Mouse (Mus musculus) testis, adult 2 months (tissue): ENCODE measurements around the gene Ccdc36. TPM values are rescaled to one million over a fixed set of nuclear protein-coding genes. Genes with fewer than 3 reads are reported as not detected.

ENCODE experiments used
- H3K27ac ChIP-seq: fragments of 200-500 bp; 2 replicates; pipeline ENCODE4 v1.5.1; 2012; ENCODE audit warnings: low read depth, low read length; ENCODE audit not compliant: control insufficient read depth, insufficient read depth
- H3K27me3 ChIP-seq: fragments of 200-500 bp; 2 replicates; pipeline ENCODE4 v1.6.1; 2012; ENCODE audit warnings: mild to moderate bottlenecking, low read length, moderate library complexity; ENCODE audit not compliant: control insufficient read depth, insufficient read depth
- H3K36me3 ChIP-seq: fragments of 200-500 bp; 2 replicates; pipeline ENCODE4 v1.6.1; 2012; ENCODE audit warnings: mild to moderate bottlenecking, low read length; ENCODE audit not compliant: control insufficient read depth, insufficient read depth
- H3K4me1 ChIP-seq: fragments of 200-500 bp; 2 replicates; pipeline ENCODE4 v1.6.1; 2012; ENCODE audit warnings: low read length; ENCODE audit not compliant: control insufficient read depth, insufficient read depth
- H3K4me3 ChIP-seq: fragments of 200-500 bp; 2 replicates; pipeline ENCODE4 v1.5.1; 2012; ENCODE audit warnings: low read depth, mild to moderate bottlenecking, low read length, moderate library complexity, mixed read lengths; ENCODE audit not compliant: control insufficient read depth
- CTCF ChIP-seq: fragments of 200-500 bp; IDR thresholded peaks from 2 replicates; pipeline ENCODE4 v1.5.1; 2012; ENCODE audit warnings: low read depth, mild to moderate bottlenecking, inconsistent platforms, low read length, moderate library complexity; ENCODE audit not compliant: control insufficient read depth, insufficient read depth, insufficient replicate concordance
- POLR2A ChIP-seq: fragments of 200-500 bp; IDR thresholded peaks from 2 replicates; pipeline ENCODE4 v1.6.1; 2012; ENCODE audit warnings: low read depth, mild to moderate bottlenecking, inconsistent platforms, low read length, moderate library complexity; ENCODE audit not compliant: control insufficient read depth
- polyA plus RNA-seq: library from polyadenylated mRNA; depleted of rRNA; stranded (reverse); fragments of >200 nt; gene quantifications from 2 replicates; pipeline ENCODE4 v1.2.3, GENCODE M21; 2012; rRNA removed

Ccdc36 gene
- polyA plus RNA-seq, 1 experiment = 5.8 TPM

DNA sequence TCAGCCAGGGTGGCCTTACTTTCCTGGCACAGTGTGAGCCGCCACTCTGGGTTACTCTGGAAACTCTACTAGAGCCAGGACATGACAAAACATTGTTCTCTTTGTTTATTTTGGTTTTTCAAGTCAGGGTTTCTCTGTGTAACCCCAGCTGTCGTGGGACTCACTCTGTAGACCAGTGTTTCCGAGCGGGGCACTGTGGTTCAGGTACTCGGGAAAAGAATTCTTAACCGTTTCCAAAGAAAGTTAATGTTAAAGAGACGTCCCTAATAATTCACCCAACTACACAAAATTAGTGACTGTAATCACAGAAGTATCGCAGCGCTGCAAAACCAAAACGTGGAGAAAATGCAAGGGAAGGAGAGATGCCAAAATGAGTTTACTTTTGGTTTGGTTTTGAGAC lies 39.7 kb downstream of the Ccdc36 start:
- TF ChIP-seq CTCF (no peak), POLR2A (no peak)
- no peaks in the 10 kb centered on the region for H3K27me3 ChIP-seq
- H3K4me3 ChIP-seq = no peak overlapping the region
- H3K4me1 ChIP-seq = peaks cover 13% of the 10 kb centered on the region
- no peaks in the 10 kb centered on the region; the same call in none of the 2 replicates for H3K36me3 ChIP-seq
- no peak overlapping the region; the same call in 1 of the 2 replicates for H3K27ac ChIP-seq

DNA sequence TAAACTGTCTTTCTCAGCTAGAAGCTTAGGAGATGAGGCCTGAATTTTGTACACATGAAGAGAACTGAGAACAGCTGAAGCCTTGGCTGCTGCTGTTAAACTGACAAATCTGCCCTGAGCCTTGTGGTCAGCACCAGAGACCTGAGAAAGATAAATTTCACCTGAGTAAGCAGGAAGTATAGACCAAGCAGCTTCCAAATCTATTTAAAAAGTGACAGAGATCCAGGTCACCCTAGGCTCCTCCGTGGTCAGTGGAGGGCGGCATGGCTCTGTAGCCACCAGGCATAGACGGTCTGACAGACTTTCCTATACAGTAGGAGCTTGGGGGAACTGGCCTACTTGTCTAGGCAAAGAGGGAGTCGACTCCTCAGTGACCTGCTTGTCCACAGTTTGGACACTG lies 41.5 kb downstream of the Ccdc36 start:
- Histone ChIP-seq H3K36me3 (no peaks in the 10 kb centered on the region; the same call in none of the 2 replicates), H3K4me3 (no peak overlapping the region), H3K27me3 (no peaks in the 10 kb centered on the region), H3K27ac (no peak overlapping the region), H3K4me1 (peaks cover 10% of the 10 kb centered on the region)
- TF ChIP-seq POLR2A = no peak
- no peak for TF ChIP-seq CTCF

DNA sequence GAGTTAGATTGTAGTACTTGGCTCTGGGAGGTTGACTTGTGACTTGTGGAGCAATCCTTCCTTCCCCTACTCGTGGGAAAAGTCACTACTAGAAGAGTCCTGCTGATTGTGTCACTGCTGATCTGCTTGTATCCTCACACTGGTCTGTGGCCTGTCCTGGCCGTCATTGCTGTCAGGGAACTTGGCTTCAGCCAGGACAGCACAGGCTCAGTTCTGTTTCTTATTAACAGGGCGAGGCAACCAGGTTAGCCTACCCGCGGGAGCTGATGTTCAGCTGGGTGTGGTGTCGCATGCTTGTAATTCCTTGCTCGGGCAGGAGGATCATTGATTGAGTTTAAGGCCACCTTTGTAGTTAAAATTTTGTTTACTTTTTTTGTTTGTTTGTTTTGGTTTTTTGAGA lies 43.3 kb downstream of the Ccdc36 start:
- Histone ChIP-seq H3K36me3 (no peaks in the 10 kb centered on the region; the same call in none of the 2 replicates), H3K4me1 (no peaks in the 10 kb centered on the region), H3K4me3 (no peak overlapping the region), H3K27ac (no peak overlapping the region), H3K27me3 (no peaks in the 10 kb centered on the region)
- TF ChIP-seq POLR2A (no peak), CTCF (no peak)

DNA sequence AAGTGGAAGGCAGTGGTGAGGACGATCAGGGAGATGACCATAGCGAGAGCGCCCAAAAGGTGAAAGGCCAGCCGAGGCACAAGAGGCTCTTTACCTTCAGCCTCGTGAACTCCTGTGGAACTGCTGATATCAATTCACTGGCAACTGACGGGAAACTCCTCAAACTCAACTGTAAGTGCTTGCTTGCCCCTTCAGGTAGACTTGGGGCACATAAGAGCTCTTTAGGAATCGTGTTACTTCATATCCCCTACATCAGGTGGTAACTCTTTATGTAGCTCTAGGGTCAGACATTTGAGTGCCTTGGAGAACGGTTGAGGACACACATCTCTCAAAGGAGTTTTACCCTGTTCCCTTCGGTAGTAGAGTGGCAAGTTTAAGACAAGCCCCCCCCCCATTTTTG lies 46.9 kb downstream of the Ccdc36 start:
- Histone ChIP-seq H3K4me1 (no peaks in the 10 kb centered on the region), H3K36me3 (peaks cover under 1% of the 10 kb centered on the region), H3K4me3 (no peak overlapping the region), H3K27me3 (no peaks in the 10 kb centered on the region), H3K27ac (no peak overlapping the region)
- TF ChIP-seq CTCF (no peak), POLR2A (no peak)

DNA sequence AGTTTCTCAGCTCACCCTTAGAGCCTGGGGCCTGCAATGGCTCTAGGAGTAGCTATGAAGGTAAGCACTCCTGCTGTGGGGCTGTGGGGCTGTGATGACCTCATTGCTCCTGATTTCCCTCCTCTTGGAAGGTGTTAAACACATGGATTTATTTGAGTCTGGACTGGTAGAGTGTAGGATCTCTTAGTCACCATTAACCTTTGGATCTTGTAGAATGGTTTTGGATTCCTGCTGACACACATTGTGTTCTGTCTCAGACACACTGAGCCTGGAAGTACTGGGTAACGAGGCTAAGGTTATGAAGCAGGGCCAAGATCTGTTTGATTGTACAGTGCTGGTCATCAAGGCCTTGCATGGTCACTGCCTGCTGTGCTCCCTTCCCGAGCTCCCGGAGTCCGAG lies 49.0 kb downstream of the Ccdc36 start:
- Histone ChIP-seq H3K4me3 (no peak overlapping the region), H3K36me3 (peaks cover 3% of the 10 kb centered on the region), H3K27me3 (no peaks in the 10 kb centered on the region), H3K4me1 (no peaks in the 10 kb centered on the region), H3K27ac (no peak overlapping the region)
- no peak for TF ChIP-seq POLR2A
- no peak for TF ChIP-seq CTCF

DNA sequence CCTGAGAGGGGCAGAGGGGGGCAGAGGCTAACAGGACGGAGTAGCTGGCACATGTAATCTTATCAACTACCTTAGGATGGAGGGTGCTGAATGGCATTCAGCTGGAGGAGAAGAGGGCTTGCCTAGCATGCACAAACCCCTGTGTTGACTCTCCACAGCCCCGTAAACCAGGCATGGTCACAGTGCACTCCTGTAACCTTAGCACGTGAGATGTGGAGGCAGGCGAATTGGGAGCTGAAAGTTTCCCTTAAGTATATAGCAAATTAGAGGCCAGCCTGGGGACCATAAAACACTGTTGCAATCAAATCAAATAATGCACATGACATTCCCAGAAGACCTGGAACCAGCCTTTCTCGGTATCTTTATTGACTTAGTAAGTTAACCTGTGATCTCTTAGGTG lies 49.5 kb downstream of the Ccdc36 start:
- H3K36me3 ChIP-seq = peaks cover 3% of the 10 kb centered on the region
- no peaks in the 10 kb centered on the region for H3K27me3 ChIP-seq
- H3K27ac ChIP-seq = no peak overlapping the region
- H3K4me1 ChIP-seq = no peaks in the 10 kb centered on the region
- no peak for TF ChIP-seq POLR2A
- TF ChIP-seq CTCF = no peak
- H3K4me3 ChIP-seq = no peak overlapping the region

DNA sequence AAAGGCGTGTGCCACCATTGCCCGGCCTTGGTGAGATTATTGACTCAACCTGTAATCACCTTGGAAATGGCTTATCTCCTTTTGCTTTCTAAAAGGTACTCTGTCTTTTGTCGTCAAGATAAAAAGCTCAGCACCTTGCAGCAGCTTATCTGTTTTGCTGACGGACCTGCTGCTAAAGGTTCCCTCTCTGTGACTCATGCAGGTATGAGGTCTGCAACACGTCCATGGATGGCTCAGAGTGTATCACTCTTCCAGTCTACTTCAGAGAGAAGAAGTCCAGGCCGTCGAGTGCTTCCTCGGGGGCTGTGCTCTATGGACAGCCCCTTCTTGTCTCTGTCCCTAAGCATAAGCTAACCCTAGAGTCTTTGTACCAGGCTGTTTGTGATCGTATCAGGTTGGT lies 50.0 kb downstream of the Ccdc36 start:
- H3K27ac ChIP-seq = no peak overlapping the region
- H3K27me3 ChIP-seq = no peaks in the 10 kb centered on the region
- H3K4me1 ChIP-seq = no peaks in the 10 kb centered on the region
- no peak for TF ChIP-seq CTCF
- no peak for TF ChIP-seq POLR2A
- no peak overlapping the region for H3K4me3 ChIP-seq
- H3K36me3 ChIP-seq = peaks cover 3% of the 10 kb centered on the region

Other genes with a start within 250 kb of the Ccdc36 start
- 1.2 TPM in 2 replicates for gene Bsn, start 238.1 kb downstream of the Ccdc36 start, polyA plus RNA-seq
- 14.0 and 17.2 TPM in 2 replicates for gene Dag1, start 164.5 kb downstream of the Ccdc36 start, polyA plus RNA-seq
- gene Nicn1, start 138.1 kb downstream of the Ccdc36 start, polyA plus RNA-seq = 23.1 and 24.8 TPM in 2 replicates
- 4.3 and 7.9 TPM in 2 replicates for gene Amt, start 131.6 kb downstream of the Ccdc36 start, polyA plus RNA-seq
- 34.8 and 40.5 TPM in 2 replicates for gene Rhoa, start 122.4 kb downstream of the Ccdc36 start, polyA plus RNA-seq
- 40.4 and 42.0 TPM in 2 replicates for gene Tcta, start 122.3 kb downstream of the Ccdc36 start, polyA plus RNA-seq
- gene Gpx1, start 89.6 kb downstream of the Ccdc36 start, polyA plus RNA-seq = 64.0 and 88.9 TPM in 2 replicates
- 115 and 116 TPM in 2 replicates for gene Usp4, start 80.6 kb downstream of the Ccdc36 start, polyA plus RNA-seq
- 72.2 and 91.0 TPM in 2 replicates for gene 1700102P08Rik, start 35.7 kb downstream of the Ccdc36 start, polyA plus RNA-seq
- 91.8 and 100 TPM in 2 replicates for gene BC048562, start 8.0 kb upstream of the Ccdc36 start, polyA plus RNA-seq
- gene Ccdc71, start 32.0 kb upstream of the Ccdc36 start, polyA plus RNA-seq = 19.4 and 20.6 TPM in 2 replicates
- 15.2 and 18.7 TPM in 2 replicates for gene Klhdc8b, start 33.1 kb upstream of the Ccdc36 start, polyA plus RNA-seq
- 23.3 and 24.3 TPM in 2 replicates for gene Lamb2, start 51.3 kb upstream of the Ccdc36 start, polyA plus RNA-seq
- gene Usp19, start 62.1 kb upstream of the Ccdc36 start, polyA plus RNA-seq = 128 and 134 TPM in 2 replicates
- 159 and 195 TPM in 2 replicates for gene Qars, start 79.2 kb upstream of the Ccdc36 start, polyA plus RNA-seq
- gene Qrich1, start 88.3 kb upstream of the Ccdc36 start, polyA plus RNA-seq = 196 and 208 TPM in 2 replicates
- 172 and 183 TPM in 2 replicates for gene Impdh2, start 131.8 kb upstream of the Ccdc36 start, polyA plus RNA-seq
- gene Ndufaf3, start 138.9 kb upstream of the Ccdc36 start, polyA plus RNA-seq = 347 and 402 TPM in 2 replicates
- gene Dalrd3, start 141.4 kb upstream of the Ccdc36 start, polyA plus RNA-seq = 184 and 185 TPM in 2 replicates
- 13.4 and 13.5 TPM in 2 replicates for gene Wdr6, start 150.3 kb upstream of the Ccdc36 start, polyA plus RNA-seq
- 5.4 and 5.5 TPM in 2 replicates for gene P4htm, start 169.2 kb upstream of the Ccdc36 start, polyA plus RNA-seq
- 138 and 143 TPM in 2 replicates for gene Arih2, start 220.9 kb upstream of the Ccdc36 start, polyA plus RNA-seq
- gene Slc25a20, start 233.6 kb upstream of the Ccdc36 start, polyA plus RNA-seq = 19.7 and 20.4 TPM in 2 replicates